Mouse (Mus musculus) lung, embryonic 14.5 days (tissue): Measurements from ENCODE around the gene Gpx2. TPM values are rescaled to one million over a fixed set of nuclear protein-coding genes. Genes with fewer than 3 reads are reported as not detected.

Experiments used
- ATAC-seq: fragments of 200-750 bp; cut with Nextera tagmentation; 2 replicates; pipeline ENCODE4 v1.8.0; 2017; ENCODE audit warnings: mild to moderate bottlenecking, moderate TSS enrichment, moderate library complexity; ENCODE audit not compliant: insufficient read depth
- DNase-seq: peaks from one replicate; pipeline ENCODE4 v3.0.0-alpha.2; 2015
- H3K27ac ChIP-seq: fragments of 300-500 bp; sonication (generic); 2 replicates; pipeline ENCODE4 v1.5.1; 2014; ENCODE audit warnings: low read depth, mild to moderate bottlenecking, moderate library complexity
- H3K27me3 ChIP-seq: fragments of 300-500 bp; sonication (generic); 2 replicates; pipeline ENCODE4 v1.6.1; 2014; ENCODE audit warnings: low read length, control low read depth; ENCODE audit not compliant: insufficient read depth
- H3K36me3 ChIP-seq: fragments of 300-500 bp; sonication (generic); 2 replicates; pipeline ENCODE4 v1.6.1; 2014; ENCODE audit warnings: control low read depth; ENCODE audit not compliant: insufficient read depth
- H3K4me1 ChIP-seq: fragments of 300-500 bp; sonication (generic); 2 replicates; pipeline ENCODE4 v1.6.1; 2014; ENCODE audit warnings: antibody characterized with exemption, control low read depth; ENCODE audit not compliant: insufficient read depth
- H3K4me2 ChIP-seq: fragments of 300-500 bp; sonication (generic); 2 replicates; pipeline ENCODE4 v1.6.1; 2014; ENCODE audit warnings: mild to moderate bottlenecking
- H3K4me3 ChIP-seq: fragments of 300-500 bp; sonication (generic); 2 replicates; pipeline ENCODE4 v1.5.1; 2014; ENCODE audit warnings: low read depth, low read length
- H3K9ac ChIP-seq: fragments of 300-500 bp; sonication (generic); 2 replicates; pipeline ENCODE4 v1.6.1; 2014
- H3K9me3 ChIP-seq: fragments of 300-500 bp; sonication (generic); 2 replicates; pipeline ENCODE4 v1.6.1; 2016; ENCODE audit warnings: low read depth, low read length, control low read depth
- CTCF ChIP-seq: IDR thresholded peaks from 2 replicates; pipeline ENCODE4 v1.5.1; 2016; ENCODE audit warnings: antibody characterized with exemption, low read depth
- WGBS: fragments of 180-500 bp; shearing (Covaris S2); extraction: QIAGEN DNeasy Blood & Tissue Kit; methylation state at CpG from one replicate; pipeline ENCODE4 v1.1.7; 2014; 5-methylcytosine and 5-hydroxymethylcytosine counted together
- polyA plus RNA-seq: library from polyadenylated mRNA; unstranded; fragments of >200 nt; fragmentation: Nextera tagmentation; extraction: Ambion mirVana; gene quantifications from 2 replicates; pipeline ENCODE4 v1.2.1, GENCODE M21; 2014

Gpx2 gene
- polyA plus RNA-seq, 1 experiment from 2014 or later: 30.8 TPM

- ATAC-seq: no peak
- 5% methylated on average over 3 of the region's 3 CpGs for WGBS
- TF ChIP-seq CTCF: peak; percentile 85
Measured at GRCm38 (mm10) chr12:76832704-76833103, 37.4 kb upstream of the Gpx2 start.

GRCm38 (mm10) chr12:76825283-76825682 is 29.9 kb upstream of the Gpx2 start:
- DNase-seq (no peak), ATAC-seq (no peak)
- Histone ChIP-seq H3K27ac (no peak overlapping the region), H3K27me3 (no peaks in the 10 kb centered on the region; the same call in 1 of the 2 replicates), H3K36me3 (no peaks in the 10 kb centered on the region), H3K4me3 (no peak overlapping the region), H3K4me1 (peaks cover 13% of the 10 kb centered on the region; the same call in 1 of the 2 replicates), H3K9ac (no peak overlapping the region), H3K9me3 (no peaks in the 10 kb centered on the region), H3K4me2 (no peak overlapping the region)
- TF ChIP-seq CTCF: no peak
- 66% methylated on average over 4 of the region's 4 CpGs for WGBS

More at GRCm38 (mm10) chr12:76832704-76833103, 37.4 kb upstream of the Gpx2 start:
- Histone ChIP-seq H3K27ac (no peak overlapping the region), H3K27me3 (no peaks in the 10 kb centered on the region), H3K4me3 (no peak overlapping the region), H3K9ac (no peak overlapping the region), H3K4me2 (no peak overlapping the region), H3K9me3 (no peaks in the 10 kb centered on the region), H3K36me3 (no peaks in the 10 kb centered on the region), H3K4me1 (no peaks in the 10 kb centered on the region)
- DNase-seq: peak; percentile 79

- H3K4me2 ChIP-seq: peak within 1 kb of the TSS; percentile 83
- H3K27ac ChIP-seq: peak within 1 kb of the TSS; percentile 66; the same call in 1 of the 2 replicates
- 4% methylated on average over 17 of the region's 17 CpGs for WGBS
- no peaks in the 10 kb centered on the region for H3K36me3 ChIP-seq
- H3K9me3 ChIP-seq: no peaks in the 10 kb centered on the region
- no peak for DNase-seq
- peak; percentile 7; the same call in 1 of the 2 replicates for ATAC-seq
- no peaks in the 10 kb centered on the region; the same call in 1 of the 2 replicates for H3K27me3 ChIP-seq
- no peak for TF ChIP-seq CTCF
- peak within 1 kb of the TSS; percentile 76 for H3K9ac ChIP-seq
- H3K4me1 ChIP-seq: peaks cover 30% of the 10 kb centered on the region
- peak within 1 kb of the TSS; percentile 64 for H3K4me3 ChIP-seq
Measured at GRCm38 (mm10) chr12:76822651-76823041, 27.3 kb upstream of the Gpx2 start, which contains the start of gene Rab15. TSS of gene Rab15 (minus strand) at chr12:76822908.

GRCm38 (mm10) chr12:76822002-76822650 is 26.8 kb upstream of the Gpx2 start:
- H3K4me3 ChIP-seq: peak overlapping the region; percentile 64
- ATAC-seq (peak; percentile 43), DNase-seq (peak; percentile 64)
- no peak for TF ChIP-seq CTCF
- H3K4me2 ChIP-seq: peak overlapping the region; percentile 83
- H3K36me3 ChIP-seq: no peaks in the 10 kb centered on the region
- H3K27ac ChIP-seq: peak overlapping the region; percentile 66; the same call in 1 of the 2 replicates
- WGBS: under 1% methylated on average over 65 of the region's 66 CpGs
- H3K9me3 ChIP-seq: no peaks in the 10 kb centered on the region
- peak overlapping the region; percentile 76 for H3K9ac ChIP-seq
- no peaks in the 10 kb centered on the region; the same call in 1 of the 2 replicates for H3K27me3 ChIP-seq
- H3K4me1 ChIP-seq: peaks cover 30% of the 10 kb centered on the region

GRCm38 (mm10) chr12:76820615-76821014 is 25.3 kb upstream of the Gpx2 start:
- Histone ChIP-seq H3K27ac (peak overlapping the region; percentile 61; the same call in 1 of the 2 replicates), H3K36me3 (no peaks in the 10 kb centered on the region), H3K9ac (peak overlapping the region; percentile 18; the same call in 1 of the 2 replicates), H3K27me3 (no peaks in the 10 kb centered on the region; the same call in 1 of the 2 replicates), H3K9me3 (no peaks in the 10 kb centered on the region), H3K4me3 (no peak overlapping the region), H3K4me2 (peak overlapping the region; percentile 83), H3K4me1 (peaks cover 30% of the 10 kb centered on the region)
- DNase-seq (no peak), ATAC-seq (peak; percentile 3; the same call in 1 of the 2 replicates)
- no peak for TF ChIP-seq CTCF
- WGBS: 36% methylated on average over 4 of the region's 4 CpGs

- peak; percentile 64 for DNase-seq
- ATAC-seq: no peak
- H3K4me1 ChIP-seq: peaks cover 30% of the 10 kb centered on the region
Measured at GRCm38 (mm10) chr12:76819816-76820215, 24.5 kb upstream of the Gpx2 start.

GRCm38 (mm10) chr12:76818908-76819307 is 23.6 kb upstream of the Gpx2 start:
- H3K36me3 ChIP-seq: no peaks in the 10 kb centered on the region
- peak overlapping the region; percentile 83; the same call in 1 of the 2 replicates for H3K4me2 ChIP-seq
- TF ChIP-seq CTCF: no peak
- no peaks in the 10 kb centered on the region for H3K9me3 ChIP-seq
- no peak overlapping the region for H3K9ac ChIP-seq
- peak overlapping the region; percentile 71 for H3K27ac ChIP-seq
- peaks cover 30% of the 10 kb centered on the region for H3K4me1 ChIP-seq
- DNase-seq (no peak), ATAC-seq (no peak)
- 80% methylated on average over 9 of the region's 9 CpGs for WGBS
- no peak overlapping the region for H3K4me3 ChIP-seq
- no peaks in the 10 kb centered on the region; the same call in 1 of the 2 replicates for H3K27me3 ChIP-seq

More at GRCm38 (mm10) chr12:76819816-76820215, 24.5 kb upstream of the Gpx2 start:
- no peaks in the 10 kb centered on the region for H3K36me3 ChIP-seq
- 38% methylated on average over 6 of the region's 6 CpGs for WGBS
- H3K4me3 ChIP-seq: no peak overlapping the region
- H3K9me3 ChIP-seq: no peaks in the 10 kb centered on the region
- H3K4me2 ChIP-seq: peak overlapping the region; percentile 83
- no peak for TF ChIP-seq CTCF
- peak overlapping the region; percentile 61; the same call in 1 of the 2 replicates for H3K27ac ChIP-seq
- H3K27me3 ChIP-seq: no peaks in the 10 kb centered on the region; the same call in 1 of the 2 replicates
- H3K9ac ChIP-seq: no peak overlapping the region
